In the genomic region with DNA sequence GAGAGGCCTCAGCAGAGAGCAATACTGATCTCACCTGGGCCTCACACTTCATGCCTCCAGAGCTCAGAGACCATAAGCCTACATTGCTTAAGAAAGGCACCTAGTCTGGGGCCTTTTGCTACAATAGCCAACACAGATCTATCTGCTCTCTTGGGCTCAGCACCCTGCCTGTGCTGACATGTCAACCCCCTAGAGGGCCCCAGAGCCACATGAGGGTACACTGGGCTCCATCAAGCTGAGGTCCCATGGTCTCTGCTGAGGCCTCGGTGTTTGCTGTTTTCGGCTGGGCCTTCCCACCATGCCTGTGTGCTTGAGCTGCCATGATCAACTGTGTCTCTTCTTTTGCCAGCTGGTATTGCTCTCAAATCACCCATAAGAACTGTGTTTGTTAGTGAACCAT, we compare ENCODE assay signal across 8 mouse cellular contexts. TPM values are rescaled to one million over a fixed set of nuclear protein-coding genes. Genes with fewer than 3 reads are reported as not detected.
A peak's percentile ranks its signal among the peaks of the same experiment; 100 is the strongest.
DNase-seq lines count a peak whose midpoint lies in the region; ATAC-seq and TF ChIP-seq lines count a peak whose summit lies in the region.

No protein-coding gene starts in this region.

- ATAC-seq in activated CD4-positive, CD25-positive, alpha-beta regulatory T cell, adult 4 months: peak; percentile 52
- ATAC-seq in kidney, embryonic 14.5 days (ENCODE audit: low FRiP score, low TSS enrichment): 0 out of 2 replicates have a peak, but pooled peaks have one; percentile 14
- peak; percentile 90 for ATAC-seq in megakaryocyte progenitor cell, adult 5-6 weeks (replicated peaks; ENCODE audit: poor library complexity)
- no peak for ATAC-seq in erythroid progenitor cell, adult 5-6 weeks (replicated peaks; ENCODE audit: low FRiP score, poor library complexity, severe bottlenecking)

- 84% methylated on average over 2 of the region's 2 CpGs for WGBS in kidney, embryonic 14.5 days

- intact Hi-C loops in left cerebral cortex, adult 2 months (cut with DNase I): loop anchor here (5.0 kb wide), 1 partner anchor 131 kb away; no protein-coding TSS in a partner anchor
- intact Hi-C loops in left cerebral cortex, postnatal 4 days (cut with DNase I): no loop called here

- H3K27me3 ChIP-seq in kidney, embryonic 14.5 days (ENCODE audit: control insufficient read depth, insufficient read depth, low read length): no peaks in the 10 kb centered on the region

- no peak for DNase-seq in left cerebral cortex, adult 2 months (ENCODE audit: extremely low spot score in 1 of 2, low spot score in 2 of 2)
- DNase-seq in left cerebral cortex, adult 8-10 months (ENCODE audit: low spot score in 2 of 2): no peak
- no peak for DNase-seq in urinary bladder, postnatal 10 days (ENCODE audit: low spot score)
- no peak for DNase-seq in left cerebral cortex, postnatal 4 days

- no peak overlapping the region for H3K4me2 ChIP-seq in kidney, embryonic 14.5 days (replicated peaks; ENCODE audit: low read depth, low read length)

- no peak overlapping the region for H3K9ac ChIP-seq in kidney, embryonic 14.5 days (ENCODE audit: low read depth, low read length)

- peak; percentile 53 for TF ChIP-seq CTCF in left cerebral cortex, adult 2 months (IDR thresholded peaks at IDR 0.05)

- no peak overlapping the region for H3K4me3 ChIP-seq in left cerebral cortex, adult 2 months
- no peak overlapping the region for H3K4me3 ChIP-seq in kidney, embryonic 14.5 days (ENCODE audit: low read length)

- peaks cover 4% of the 10 kb centered on the region; the same call in 1 of the 2 replicates for H3K4me1 ChIP-seq in kidney, embryonic 14.5 days (ENCODE audit: control insufficient read depth, insufficient read depth, low read length)

- H3K27ac ChIP-seq in left cerebral cortex, adult 2 months: no peak overlapping the region
- H3K27ac ChIP-seq in kidney, embryonic 14.5 days (ENCODE audit: low read depth, low read length): 0 out of 2 replicates have a peak overlapping the region, but pooled peaks have one; percentile 30

- no peaks in the 10 kb centered on the region for H3K9me3 ChIP-seq in kidney, embryonic 14.5 days (ENCODE audit: control insufficient read depth, low read length)

- no peaks in the 10 kb centered on the region for H3K36me3 ChIP-seq in kidney, embryonic 14.5 days (ENCODE audit: control insufficient read depth, insufficient read depth, low read length)

RNA-seq across cellular contexts. Expression of gene Hpcal1, which starts 24.0 kb away (rescaled TPM):
- total RNA-seq in left cerebral cortex, adult 2 months (2021): 10 to 100 TPM; 78.5 to 93.8 TPM
- total RNA-seq in left cerebral cortex, adult 8-10 months (2022): 10 to 100 TPM; 64.4 to 81.1 (median 79.0) TPM
- 10 to 100 TPM; 59.7 to 63.6 TPM for polyA plus RNA-seq in activated CD4-positive, CD25-positive, alpha-beta regulatory T cell, adult 4 months (2017; shearing (Covaris generic))
- polyA plus RNA-seq in kidney, embryonic 14.5 days (2014; fragmentation: Nextera tagmentation; extraction: Ambion mirVana): 44.8 and 58.1 TPM in 2 replicates
- 55.6 and 65.0 TPM in 2 replicates for total RNA-seq in megakaryocyte progenitor cell, adult 5-6 weeks (2015)
- 18.6 and 21.9 TPM in 2 replicates for total RNA-seq in megakaryocyte progenitor cell, adult 5-6 weeks (2017)
- total RNA-seq in left cerebral cortex, postnatal 4 days (2021): 10 to 100 TPM; 28.7 to 49.3 TPM
- total RNA-seq in erythroid progenitor cell, adult 5-6 weeks (2015; ENCODE audit: low replicate concordance): 18.7 and 27.2 TPM in 2 replicates
- total RNA-seq in erythroid progenitor cell, adult 5-6 weeks (2017; ENCODE audit: low replicate concordance): 3.6 and 5.9 TPM in 2 replicates
